Mouse (Mus musculus) kidney, embryonic 15.5 days (tissue): ENCODE data around the gene H3f3b. TPM values are rescaled to one million over a fixed set of nuclear protein-coding genes. Genes with fewer than 3 reads are reported as not detected.

Experiments
- ATAC-seq: fragments of 200-750 bp; cut with Nextera tagmentation; replicated peaks from 2 replicates; pipeline ENCODE4 v1.8.0; 2017; ENCODE audit warnings: moderate TSS enrichment; ENCODE audit not compliant: low FRiP score
- H3K27ac ChIP-seq: fragments of 300-500 bp; sonication (generic); 2 replicates; pipeline ENCODE4 v1.5.1; 2015; ENCODE audit warnings: mild to moderate bottlenecking, inconsistent platforms
- H3K27me3 ChIP-seq: fragments of 300-500 bp; sonication (generic); 2 replicates; pipeline ENCODE4 v1.6.1; 2015; ENCODE audit warnings: inconsistent platforms
- H3K36me3 ChIP-seq: fragments of 300-500 bp; sonication (generic); 2 replicates; pipeline ENCODE4 v1.6.1; 2015; ENCODE audit warnings: inconsistent platforms
- H3K4me1 ChIP-seq: fragments of 300-500 bp; sonication (generic); 2 replicates; pipeline ENCODE4 v1.6.1; 2015; ENCODE audit warnings: inconsistent platforms
- H3K4me2 ChIP-seq: fragments of 300-500 bp; sonication (generic); 2 replicates; pipeline ENCODE4 v1.6.1; 2015; ENCODE audit warnings: moderate library complexity, mild to moderate bottlenecking, inconsistent platforms
- H3K4me3 ChIP-seq: fragments of 300-500 bp; sonication (generic); replicated peaks from 2 replicates; pipeline ENCODE4 v1.5.1; 2015; ENCODE audit warnings: mild to moderate bottlenecking, inconsistent platforms
- H3K9ac ChIP-seq: fragments of 300-500 bp; sonication (generic); 2 replicates; pipeline ENCODE4 v1.6.1; 2015; ENCODE audit warnings: mild to moderate bottlenecking, inconsistent platforms
- H3K9me3 ChIP-seq: fragments of 300-500 bp; sonication (generic); replicated peaks from 2 replicates; pipeline ENCODE4 v1.6.1; 2016; ENCODE audit warnings: inconsistent platforms
- WGBS: fragments of 180-500 bp; shearing (Covaris S2); methylation state at CpG from one replicate; pipeline ENCODE4 v1.1.7; 2015; ENCODE audit warnings: mixed read lengths; 5-methylcytosine and 5-hydroxymethylcytosine counted together
- polyA plus RNA-seq: library from polyadenylated mRNA; unstranded; fragments of >200 nt; fragmentation: Nextera tagmentation; extraction: Ambion mirVana; gene quantifications from 2 replicates; pipeline ENCODE4 v1.2.1, GENCODE M21; 2015

Gene H3f3b
- 1,673 and 1,817 TPM in 2 replicates for polyA plus RNA-seq

GRCm38 (mm10) chr11:116027756-116028155 lies at the start of gene H3f3b:
Gene H3f3b, minus strand, starts transcription at chr11:116027962.
- Histone ChIP-seq H3K27me3 (no peaks in the 10 kb centered on the region), H3K36me3 (no peaks in the 10 kb centered on the region), H3K27ac (no peak within 1 kb of the TSS), H3K9ac (no peak within 1 kb of the TSS), H3K9me3 (no peaks in the 10 kb centered on the region), H3K4me1 (peaks cover 24% of the 10 kb centered on the region), H3K4me2 (no peak within 1 kb of the TSS), H3K4me3 (no peak within 1 kb of the TSS)
- no peak for ATAC-seq
- 76% methylated on average over 4 of the region's 4 CpGs for WGBS

- Histone ChIP-seq H3K36me3 (peaks cover 33% of the 10 kb centered on the region), H3K27ac (no peak overlapping the region), H3K9me3 (no peaks in the 10 kb centered on the region), H3K4me2 (no peak overlapping the region), H3K4me1 (peaks cover 34% of the 10 kb centered on the region), H3K9ac (no peak overlapping the region), H3K4me3 (no peak overlapping the region; the same call in 1 of the 2 replicates), H3K27me3 (no peaks in the 10 kb centered on the region)
- ATAC-seq = 0 out of 2 replicates have a peak, but pooled peaks have one; percentile 12
- 87% methylated on average over 7 of the region's 7 CpGs for WGBS
These were observed 49.1 kb upstream of the H3f3b start for GRCm38 (mm10) chr11:116076836-116077235.

- Histone ChIP-seq H3K27ac (no peak overlapping the region), H3K4me1 (peaks cover 34% of the 10 kb centered on the region), H3K4me3 (no peak overlapping the region), H3K4me2 (no peak overlapping the region), H3K9ac (no peak overlapping the region), H3K36me3 (peaks cover 26% of the 10 kb centered on the region), H3K9me3 (no peaks in the 10 kb centered on the region), H3K27me3 (no peaks in the 10 kb centered on the region)
- WGBS = 70% methylated on average over 7 of the region's 7 CpGs
- ATAC-seq = no peak
These were observed 48.4 kb upstream of the H3f3b start for GRCm38 (mm10) chr11:116076266-116076540.

- Histone ChIP-seq H3K4me2 (no peak overlapping the region), H3K27me3 (no peaks in the 10 kb centered on the region), H3K4me3 (no peak overlapping the region), H3K9me3 (no peaks in the 10 kb centered on the region), H3K36me3 (peaks cover 21% of the 10 kb centered on the region), H3K27ac (no peak overlapping the region), H3K9ac (no peak overlapping the region), H3K4me1 (peaks cover 34% of the 10 kb centered on the region)
- no peak for ATAC-seq
- 60% methylated on average over 20 of the region's 20 CpGs for WGBS
These were observed 47.9 kb upstream of the H3f3b start for GRCm38 (mm10) chr11:116075539-116076265.

GRCm38 (mm10) chr11:116074436-116074991 lies 46.8 kb upstream of the H3f3b start:
- Histone ChIP-seq H3K4me2 (no peak overlapping the region), H3K27me3 (no peaks in the 10 kb centered on the region), H3K4me3 (no peak overlapping the region), H3K36me3 (peaks cover 9% of the 10 kb centered on the region), H3K9ac (no peak overlapping the region), H3K27ac (no peak overlapping the region), H3K9me3 (no peaks in the 10 kb centered on the region), H3K4me1 (peaks cover 32% of the 10 kb centered on the region)
- ATAC-seq = no peak
- WGBS = 47% methylated on average over 7 of the region's 7 CpGs

- H3K9ac ChIP-seq = no peak overlapping the region
- peaks cover 14% of the 10 kb centered on the region for H3K4me1 ChIP-seq
- no peak overlapping the region for H3K27ac ChIP-seq
- no peak overlapping the region for H3K4me2 ChIP-seq
- H3K27me3 ChIP-seq = no peaks in the 10 kb centered on the region
- ATAC-seq = no peak
- H3K36me3 ChIP-seq = no peaks in the 10 kb centered on the region
- H3K4me3 ChIP-seq = no peak overlapping the region
- H3K9me3 ChIP-seq = no peaks in the 10 kb centered on the region
- WGBS = 84% methylated on average over 3 of the region's 3 CpGs
These were observed 44.8 kb upstream of the H3f3b start for GRCm38 (mm10) chr11:116072608-116073007.

GRCm38 (mm10) chr11:116071510-116071909 lies 43.7 kb upstream of the H3f3b start:
- no peak overlapping the region for H3K4me3 ChIP-seq
- no peaks in the 10 kb centered on the region for H3K27me3 ChIP-seq
- peaks cover 12% of the 10 kb centered on the region; the same call in 1 of the 2 replicates for H3K4me1 ChIP-seq
- no peak overlapping the region for H3K4me2 ChIP-seq
- ATAC-seq = no peak
- no peaks in the 10 kb centered on the region for H3K36me3 ChIP-seq
- H3K27ac ChIP-seq = no peak overlapping the region
- 57% methylated on average over 5 of the region's 5 CpGs for WGBS
- H3K9me3 ChIP-seq = no peaks in the 10 kb centered on the region
- H3K9ac ChIP-seq = no peak overlapping the region

- Histone ChIP-seq H3K4me2 (no peak overlapping the region), H3K9me3 (no peaks in the 10 kb centered on the region), H3K4me1 (peaks cover 3% of the 10 kb centered on the region; the same call in 1 of the 2 replicates), H3K36me3 (peaks cover 24% of the 10 kb centered on the region), H3K4me3 (no peak overlapping the region), H3K9ac (no peak overlapping the region), H3K27ac (no peak overlapping the region), H3K27me3 (no peaks in the 10 kb centered on the region)
- WGBS = 85% methylated on average over 12 of the region's 12 CpGs
- no peak for ATAC-seq
These were observed 37.6 kb upstream of the H3f3b start for GRCm38 (mm10) chr11:116065345-116065744.

- ATAC-seq = no peak
- Histone ChIP-seq H3K4me1 (peaks cover 3% of the 10 kb centered on the region; the same call in 1 of the 2 replicates), H3K9ac (no peak overlapping the region), H3K27ac (no peak overlapping the region), H3K36me3 (peaks cover 34% of the 10 kb centered on the region), H3K4me2 (no peak overlapping the region), H3K27me3 (no peaks in the 10 kb centered on the region), H3K4me3 (no peak overlapping the region), H3K9me3 (no peaks in the 10 kb centered on the region)
- WGBS = 69% methylated on average over 23 of the region's 23 CpGs
These were observed 36.6 kb upstream of the H3f3b start for GRCm38 (mm10) chr11:116064187-116064867.

GRCm38 (mm10) chr11:116063562-116063961 lies 35.8 kb upstream of the H3f3b start:
- H3K9ac ChIP-seq = no peak overlapping the region
- no peak overlapping the region for H3K27ac ChIP-seq
- H3K4me2 ChIP-seq = no peak overlapping the region
- H3K27me3 ChIP-seq = no peaks in the 10 kb centered on the region
- no peaks in the 10 kb centered on the region for H3K9me3 ChIP-seq
- peaks cover 3% of the 10 kb centered on the region; the same call in 1 of the 2 replicates for H3K4me1 ChIP-seq
- WGBS = 69% methylated on average over 13 of the region's 13 CpGs
- no peak overlapping the region for H3K4me3 ChIP-seq
- ATAC-seq = no peak
- peaks cover 42% of the 10 kb centered on the region for H3K36me3 ChIP-seq

- H3K4me1 ChIP-seq = peaks cover 3% of the 10 kb centered on the region; the same call in 1 of the 2 replicates
- no peak for ATAC-seq
- no peak overlapping the region for H3K27ac ChIP-seq
- 70% methylated on average over 8 of the region's 8 CpGs for WGBS
- no peak overlapping the region for H3K4me3 ChIP-seq
- no peaks in the 10 kb centered on the region for H3K27me3 ChIP-seq
- H3K36me3 ChIP-seq = peaks cover 52% of the 10 kb centered on the region
- no peaks in the 10 kb centered on the region for H3K9me3 ChIP-seq
- H3K9ac ChIP-seq = no peak overlapping the region
- no peak overlapping the region for H3K4me2 ChIP-seq
These were observed 34.8 kb upstream of the H3f3b start for GRCm38 (mm10) chr11:116062521-116062920.

GRCm38 (mm10) chr11:116061641-116062415 lies 34.1 kb upstream of the H3f3b start:
- H3K27ac ChIP-seq = no peak overlapping the region
- H3K4me3 ChIP-seq = no peak overlapping the region
- H3K9me3 ChIP-seq = no peaks in the 10 kb centered on the region
- WGBS = 84% methylated on average over 13 of the region's 13 CpGs
- no peak overlapping the region for H3K4me2 ChIP-seq
- peaks cover 2% of the 10 kb centered on the region; the same call in 1 of the 2 replicates for H3K4me1 ChIP-seq
- no peak overlapping the region for H3K9ac ChIP-seq
- H3K36me3 ChIP-seq = peaks cover 59% of the 10 kb centered on the region
- ATAC-seq = no peak
- no peaks in the 10 kb centered on the region for H3K27me3 ChIP-seq
